Mouse (Mus musculus) spleen, adult 2 months (tissue): ENCODE data around the gene Lamc3.

Experiments
- CTCF ChIP-seq: fragments of 200-500 bp; IDR thresholded peaks from 2 replicates; pipeline ENCODE4 v1.5.1; 2011; ENCODE audit warnings: mild to moderate bottlenecking, inconsistent platforms; ENCODE audit not compliant: insufficient read depth, insufficient read length, insufficient replicate concordance; ENCODE audit errors: extremely low read depth
- POLR2A ChIP-seq: fragments of 200-500 bp; IDR thresholded peaks from 2 replicates; pipeline ENCODE4 v1.6.1; 2011; ENCODE audit warnings: low read depth, low read length, inconsistent platforms

DNA sequence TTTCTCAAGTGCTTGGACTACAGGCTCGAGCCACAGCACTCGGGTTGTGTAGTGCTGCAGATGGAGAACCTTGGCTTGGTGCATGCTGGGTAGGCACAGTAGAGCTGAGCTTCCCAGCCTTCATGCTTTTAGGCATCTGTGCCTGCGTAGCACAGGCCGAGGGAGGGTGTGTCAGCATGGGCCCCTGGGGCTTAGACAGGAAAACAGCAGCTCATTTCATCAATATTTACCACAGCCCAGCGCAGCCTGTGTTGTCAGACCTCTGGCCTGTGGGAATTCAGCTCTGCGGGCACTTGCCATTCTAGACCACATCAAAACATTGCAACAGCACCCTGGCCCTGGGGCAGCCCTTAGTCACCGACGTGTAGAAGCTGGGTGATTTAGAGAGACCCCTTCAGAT is 31.1 kb upstream of the Lamc3 start:
- TF ChIP-seq POLR2A (no peak), CTCF (no peak)
